Mouse (Mus musculus): ENCODE data around the gene Rinl.

Rinl gene

GRCm38 (mm10) chr7:28809401-28810089, 20.8 kb downstream of the Rinl start:
- DNase-seq (ENCODE audit: low spot score in 2 of 2) = peak in 1 of 2 experiments; percentile 61

GRCm38 (mm10) chr7:28810107-28811066, 21.6 kb downstream of the Rinl start:
- peak; percentile 98 to 99 for DNase-seq (ENCODE audit: low spot score in 2 of 2)

GRCm38 (mm10) chr7:28811228-28811627, 22.5 kb downstream of the Rinl start:
- DNase-seq (ENCODE audit: low spot score in 2 of 2) = peak; percentile 92 to 96

GRCm38 (mm10) chr7:28811640-28812275, 23.0 kb downstream of the Rinl start:
- no peak for DNase-seq (ENCODE audit: low spot score in 2 of 2)

- no peak for DNase-seq (ENCODE audit: low spot score in 2 of 2)
These were observed 23.7 kb downstream of the Rinl start for GRCm38 (mm10) chr7:28812436-28812835.

GRCm38 (mm10) chr7:28812949-28813348, 24.2 kb downstream of the Rinl start:
- no peak for DNase-seq (ENCODE audit: low spot score in 2 of 2)

GRCm38 (mm10) chr7:28814306-28815034, 25.7 kb downstream of the Rinl start:
- no peak for DNase-seq (ENCODE audit: low spot score in 2 of 2)

- DNase-seq (ENCODE audit: low spot score in 2 of 2) = no peak
These were observed 26.5 kb downstream of the Rinl start for GRCm38 (mm10) chr7:28815230-28815629.

- DNase-seq (ENCODE audit: low spot score in 2 of 2) = no peak
These were observed 27.4 kb downstream of the Rinl start for GRCm38 (mm10) chr7:28816201-28816600.

GRCm38 (mm10) chr7:28816920-28817319, 28.2 kb downstream of the Rinl start:
- no peak for DNase-seq (ENCODE audit: low spot score in 2 of 2)

- no peak for DNase-seq (ENCODE audit: low spot score in 2 of 2)
These were observed 28.8 kb downstream of the Rinl start for GRCm38 (mm10) chr7:28817524-28817923.

- DNase-seq (ENCODE audit: low spot score in 2 of 2) = no peak
These were observed 29.2 kb downstream of the Rinl start for GRCm38 (mm10) chr7:28817957-28818356.

- no peak for DNase-seq (ENCODE audit: low spot score in 2 of 2)
These were observed 29.7 kb downstream of the Rinl start for GRCm38 (mm10) chr7:28818436-28818835.

- DNase-seq (ENCODE audit: low spot score in 2 of 2) = no peak
These were observed 30.2 kb downstream of the Rinl start for GRCm38 (mm10) chr7:28818861-28819452.

GRCm38 (mm10) chr7:28819571-28819970, 30.8 kb downstream of the Rinl start:
- DNase-seq (ENCODE audit: low spot score in 2 of 2) = no peak

GRCm38 (mm10) chr7:28820358-28821260, 31.8 kb downstream of the Rinl start:
- no peak for DNase-seq (ENCODE audit: low spot score in 2 of 2)

- DNase-seq (ENCODE audit: low spot score in 2 of 2) = no peak
These were observed 32.6 kb downstream of the Rinl start for GRCm38 (mm10) chr7:28821261-28821831.

GRCm38 (mm10) chr7:28822556-28822955, 33.8 kb downstream of the Rinl start:
- DNase-seq (ENCODE audit: low spot score in 2 of 2) = no peak

GRCm38 (mm10) chr7:28822993-28823903, 34.5 kb downstream of the Rinl start:
- DNase-seq (ENCODE audit: low spot score in 2 of 2) = no peak

Data from cerebellum, postnatal 4 days (tissue).